Mouse (Mus musculus) testis, postnatal 10 days (tissue): ENCODE measurements around the gene Tcl1.
A peak's percentile ranks its signal among the peaks of the same experiment; 100 is the strongest.
"Not testable (repeated sequence)": the region's sequence is repeated elsewhere in the genome, so short reads cannot be mapped to it uniquely, and the experiment has no call there.

Experiments used
- DNase-seq: peaks from one replicate; pipeline ENCODE4 v3.0.0; 2021; ENCODE audit warnings: low spot score

The Tcl1 gene

DNA sequence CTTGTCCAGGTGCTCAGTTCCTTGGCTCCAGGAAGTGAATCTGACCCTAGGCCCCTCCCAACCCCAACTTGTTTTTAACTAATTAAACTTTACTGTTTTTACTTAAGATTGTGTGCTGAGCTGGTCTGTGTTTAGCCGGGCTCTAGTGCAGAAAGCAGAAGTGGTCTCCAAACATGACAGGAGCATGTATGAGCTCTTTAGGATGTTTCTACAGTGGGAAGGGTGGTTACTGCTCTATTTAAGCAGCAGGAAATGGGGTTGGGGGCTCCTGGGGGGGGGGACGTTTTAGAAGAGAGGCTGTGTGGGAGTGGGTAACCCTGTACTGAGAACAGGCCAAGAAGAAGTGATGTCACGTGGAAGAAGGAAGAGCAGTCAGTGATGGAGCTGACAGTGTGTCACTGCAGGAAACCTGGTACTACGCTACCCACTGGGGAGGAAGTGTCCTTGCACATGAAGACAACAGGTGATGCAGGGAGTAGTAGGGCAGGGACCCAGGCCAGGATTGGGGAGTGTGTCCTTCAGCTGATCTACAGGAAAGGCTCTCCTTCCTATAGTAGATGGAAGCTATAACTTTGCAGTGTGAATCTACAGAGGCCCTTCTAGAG, 41.5 kb downstream of the Tcl1 start:
- DNase-seq, result not testable (repeated sequence)

DNA sequence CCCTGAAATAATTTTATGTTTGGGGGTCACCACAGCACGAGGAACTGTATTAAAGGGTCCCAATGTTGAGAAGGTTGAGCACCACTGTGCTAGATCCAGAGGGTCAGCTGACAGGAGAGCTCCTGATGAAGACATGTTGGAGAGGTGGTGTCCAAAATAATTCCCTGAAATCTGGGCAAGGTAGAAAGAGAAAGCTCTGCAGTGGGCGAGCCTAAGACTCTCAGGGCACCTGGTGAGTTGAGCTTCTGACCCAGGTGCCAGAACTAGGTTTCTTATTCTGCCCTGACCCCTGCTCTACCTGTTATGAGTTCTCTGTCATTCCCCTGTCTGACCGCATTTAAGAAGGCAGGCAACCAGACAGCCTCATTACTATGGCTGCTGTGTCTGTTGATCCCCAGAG, 46.5 kb downstream of the Tcl1 start, which contains the start of gene Tcl1b5:
Tcl1b5 (plus strand) TSS at position 301 of the 400 bp plus-strand sequence.
- DNase-seq, result not testable (repeated sequence)

DNA sequence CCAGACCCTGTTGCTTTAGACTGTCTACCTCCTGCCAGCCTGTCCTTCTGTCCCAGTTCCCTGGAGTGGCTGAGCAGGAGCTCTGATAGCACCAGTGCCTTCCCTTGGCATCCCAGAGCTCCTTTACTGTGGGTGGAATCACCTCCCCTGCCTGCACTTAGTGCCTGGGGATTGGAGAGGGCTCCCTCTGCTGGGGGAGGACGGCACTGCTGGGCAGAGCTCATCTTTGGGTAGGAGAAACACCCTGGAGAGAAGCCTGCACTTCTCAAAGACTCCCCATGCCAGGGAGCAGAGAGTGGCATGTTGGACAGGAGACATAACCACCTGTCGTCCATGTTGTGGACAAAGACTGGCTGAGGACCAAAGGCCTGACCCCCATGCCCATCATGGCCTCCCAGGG, 48.3 kb downstream of the Tcl1 start:
- peak; percentile 86 for DNase-seq

DNA sequence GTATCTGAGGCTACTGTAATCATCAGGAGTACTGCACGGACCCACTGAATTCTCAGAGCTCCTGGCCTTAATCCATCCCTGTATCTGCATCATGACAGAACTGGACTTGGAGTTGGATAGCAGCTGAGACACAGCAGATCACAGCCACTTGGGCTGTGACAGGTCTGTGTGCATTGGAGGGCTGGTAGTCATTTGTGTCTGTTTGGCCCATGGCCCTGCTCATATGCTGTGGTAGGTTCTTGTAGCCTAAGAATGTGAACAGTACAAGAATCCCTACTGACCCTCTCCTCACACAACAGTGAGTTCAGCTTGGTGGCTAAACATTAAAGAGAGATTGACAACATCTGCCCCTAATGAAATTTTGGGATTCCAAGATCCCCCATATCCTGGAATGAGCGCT, 49.2 kb downstream of the Tcl1 start:
- no peak for DNase-seq
